Mouse (Mus musculus) myocyte (in vitro differentiated cells): ENCODE measurements at regions not wholly inside any gene's neighbourhood (a gene's known extent, or its start where the extent isn't known, plus 50 kb on each side); places are given as distances from the start of the nearest gene placed in this dataset.

Experiments used
- H3K27me3 ChIP-seq: one replicate; pipeline ENCODE4 v1.6.1; 2011; ENCODE audit not compliant: control insufficient read depth, insufficient read depth, insufficient read length
- H3K36me3 ChIP-seq: one replicate; pipeline ENCODE4 v1.6.1; 2011; ENCODE audit not compliant: control insufficient read depth, insufficient read depth
- H3K4me2 ChIP-seq: one replicate; pipeline ENCODE4 v1.6.1; 2011; ENCODE audit warnings: low read depth, control low read depth
- H3K4me3 ChIP-seq: one replicate; pipeline ENCODE4 v1.5.1; 2011; ENCODE audit warnings: mild to moderate bottlenecking, control low read depth, moderate library complexity
- H3K79me2 ChIP-seq: one replicate; pipeline ENCODE4 v1.6.1; 2011; ENCODE audit not compliant: control insufficient read depth, insufficient read depth
- H3ac ChIP-seq: one replicate; pipeline ENCODE4 v1.6.1; 2011; ENCODE audit not compliant: control insufficient read depth, insufficient read length
- CEBPB ChIP-seq: IDR thresholded peaks from 2 replicates; pipeline ENCODE4 v1.6.1; 2011; ENCODE audit warnings: mild to moderate bottlenecking, moderate library complexity; ENCODE audit not compliant: poor library complexity, insufficient read depth, severe bottlenecking
- E2F4 ChIP-seq: IDR thresholded peaks from one replicate; pipeline ENCODE4 v1.6.1; 2011; ENCODE audit warnings: mild to moderate bottlenecking, control low read depth, moderate library complexity; ENCODE audit not compliant: insufficient read depth
- MAX ChIP-seq: IDR thresholded peaks from one replicate; pipeline ENCODE4 v1.6.1; 2011; ENCODE audit warnings: low read depth, mild to moderate bottlenecking, control low read depth
- MYOD1 ChIP-seq, 3 experiments: IDR thresholded peaks; one replicate each; pipeline ENCODE4 v1.6.1; 2011; ENCODE audit warnings: control low read depth in 2 of 3, low read depth in 2 of 3, mild to moderate bottlenecking in 2 of 3, moderate library complexity in 1 of 3; ENCODE audit not compliant: insufficient read length in 2 of 3, control insufficient read depth in 1 of 3
- MYOG ChIP-seq, 3 experiments: IDR thresholded peaks; one replicate each; pipeline ENCODE4 v1.6.1; 2011; ENCODE audit warnings: control low read depth in 2 of 3, low read depth in 2 of 3, mild to moderate bottlenecking in 2 of 3; ENCODE audit not compliant: insufficient read length in 2 of 3, control insufficient read depth in 1 of 3, insufficient read depth in 1 of 3
- POLR2A ChIP-seq: IDR thresholded peaks from one replicate; pipeline ENCODE4 v1.6.1; 2011; ENCODE audit warnings: low read depth, mild to moderate bottlenecking, control low read depth, moderate library complexity; ENCODE audit not compliant: insufficient read length
- POLR2AphosphoS2 ChIP-seq: IDR thresholded peaks from one replicate; pipeline ENCODE4 v1.6.1; 2011; ENCODE audit warnings: low read depth, control low read depth; ENCODE audit not compliant: insufficient read length
- REST ChIP-seq: IDR thresholded peaks from one replicate; pipeline ENCODE4 v1.6.1; 2011; ENCODE audit warnings: mild to moderate bottlenecking, control low read depth, moderate library complexity; ENCODE audit not compliant: insufficient read depth, insufficient read length
- SRF ChIP-seq: IDR thresholded peaks from one replicate; pipeline ENCODE4 v1.6.1; 2011; ENCODE audit warnings: low read depth; ENCODE audit not compliant: control insufficient read depth, insufficient read length
- TCF12 ChIP-seq: IDR thresholded peaks from one replicate; pipeline ENCODE4 v1.6.1; 2011; ENCODE audit warnings: mild to moderate bottlenecking, control low read depth; ENCODE audit not compliant: poor library complexity, insufficient read depth, severe bottlenecking
- TCF3 ChIP-seq: IDR thresholded peaks from one replicate; pipeline ENCODE4 v1.6.1; 2011; ENCODE audit warnings: low read depth, control low read depth; ENCODE audit not compliant: insufficient read length
- USF1 ChIP-seq: IDR thresholded peaks from one replicate; pipeline ENCODE4 v1.6.1; 2011; ENCODE audit warnings: low read depth, mild to moderate bottlenecking, control low read depth, moderate library complexity

DNA sequence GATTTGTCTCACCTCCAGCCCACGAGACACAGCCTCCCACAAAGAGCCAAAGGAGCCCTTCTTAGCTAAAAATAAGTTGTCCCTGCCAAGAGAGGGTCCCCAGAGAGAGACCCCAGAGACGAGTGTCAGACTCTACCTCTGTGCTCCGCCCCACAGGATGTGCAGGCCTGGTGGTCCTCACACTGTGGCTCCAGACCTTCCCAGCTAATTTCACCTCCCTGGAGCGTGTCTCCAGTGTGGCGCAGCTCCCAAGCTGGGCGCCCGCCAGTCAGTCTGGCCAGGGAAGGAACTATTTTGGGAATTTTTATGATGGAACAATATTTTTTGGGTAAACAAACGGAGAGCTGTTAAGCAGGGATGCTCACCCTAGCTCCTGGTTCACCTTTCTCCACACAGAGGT, 50.8 kb upstream of the Jdp2 start:
- no peaks in the 10 kb centered on the region for H3K36me3 ChIP-seq
- no peak overlapping the region for H3K4me2 ChIP-seq
- H3K27me3 ChIP-seq: no peaks in the 10 kb centered on the region
- H3ac ChIP-seq: no peak overlapping the region
- TF ChIP-seq USF1 (no peak), TCF12 (no peak), MYOD1 (IDR thresholded peaks at IDR 0.05; ENCODE audit: control insufficient read depth in 1 of 3, insufficient read length in 2 of 3, low read depth in 2 of 3) (no peak), MAX (no peak), TCF3 (no peak), MYOG (IDR thresholded peaks at IDR 0.05; ENCODE audit: control insufficient read depth in 1 of 3, insufficient read depth in 1 of 3, insufficient read length in 2 of 3, low read depth in 2 of 3) (no peak), CEBPB (no peak), POLR2A (no peak), POLR2AphosphoS2 (no peak), E2F4 (no peak), REST (no peak), SRF (no peak)
- no peaks in the 10 kb centered on the region for H3K79me2 ChIP-seq
- H3K4me3 ChIP-seq: no peak overlapping the region
